Mouse (Mus musculus) stomach, postnatal 0 days (tissue): Measurements from ENCODE around the gene Morc3.

Experiments
- CTCF ChIP-seq: IDR thresholded peaks from 2 replicates; pipeline ENCODE4 v1.5.1; 2016; ENCODE audit warnings: antibody characterized with exemption, low read depth, mild to moderate bottlenecking, moderate library complexity
- EP300 ChIP-seq: optimal IDR thresholded peaks from 2 replicates; pipeline ENCODE3; 2016; ENCODE audit warnings: antibody characterized with exemption

- no peak for TF ChIP-seq CTCF
- TF ChIP-seq EP300: no peak
Measured at GRCm38 (mm10) chr16:93890948-93891604, 59.2 kb downstream of the Morc3 start.
